Mouse (Mus musculus) bone marrow, adult 2 months (tissue): ENCODE results near the gene Spata9.

Source experiments
- CTCF ChIP-seq: fragments of 200-500 bp; IDR thresholded peaks from 2 replicates; pipeline ENCODE4 v1.5.1; 2011; ENCODE audit warnings: low read length, control low read depth; ENCODE audit not compliant: control insufficient read depth, insufficient read depth
- POLR2A ChIP-seq: fragments of 200-500 bp; IDR thresholded peaks from 2 replicates; pipeline ENCODE4 v1.6.1; 2011; ENCODE audit warnings: low read depth, mild to moderate bottlenecking, control low read depth, low read length, borderline replicate concordance; ENCODE audit not compliant: control insufficient read depth

DNA sequence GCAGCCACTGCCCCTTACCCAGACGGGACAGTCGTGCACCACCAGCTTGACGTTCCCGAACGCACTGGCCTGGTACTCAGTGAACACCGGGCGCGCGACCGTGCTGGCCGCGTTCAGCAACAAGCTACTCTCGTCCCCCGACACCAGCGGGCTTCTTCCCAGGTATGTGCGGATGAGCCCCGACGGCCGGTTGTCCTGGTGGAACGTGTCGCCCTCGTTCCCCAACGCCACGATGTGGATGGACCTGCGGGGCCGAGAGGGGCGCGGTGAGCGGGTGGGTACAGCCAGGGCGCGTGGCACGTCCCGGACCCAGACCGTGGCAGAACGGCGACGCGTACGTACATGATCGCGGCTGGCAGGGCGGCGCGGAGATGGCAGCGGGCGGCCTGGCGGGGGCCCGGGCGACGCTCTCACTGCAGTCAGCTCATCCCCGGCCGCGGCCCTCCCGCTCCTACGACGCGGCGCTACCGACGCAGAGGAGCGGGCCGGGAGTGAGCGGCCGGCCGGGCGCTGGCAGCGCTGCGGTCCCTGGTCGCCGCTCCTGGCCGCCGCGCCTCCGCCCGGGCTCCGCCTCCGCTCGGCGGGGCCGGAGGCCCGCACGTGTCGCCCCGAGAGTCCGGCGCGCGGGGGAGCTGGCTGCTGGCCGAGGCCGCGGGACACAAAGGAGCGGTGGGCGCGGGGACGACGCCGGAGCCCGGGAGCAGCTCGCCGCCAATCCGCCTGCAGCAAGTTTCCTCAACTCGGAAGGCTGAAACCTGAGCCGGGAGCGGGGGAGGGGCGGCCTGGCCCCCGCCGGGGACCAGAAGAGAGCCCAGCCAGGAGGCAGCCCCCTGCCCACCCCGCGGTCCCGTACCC, 23.5 kb upstream of the Spata9 start, which contains the start of gene Rhobtb3:
- TF ChIP-seq CTCF = no peak
- TF ChIP-seq POLR2A = no peak
